Mouse (Mus musculus) C2C12 (cell line): ENCODE data around the gene Slc38a11.

ENCODE experiments used
- CTCF ChIP-seq: IDR thresholded peaks from one replicate; pipeline ENCODE4 v1.5.1; 2011; ENCODE audit not compliant: control insufficient read depth, insufficient read depth, insufficient read length
- FOSL1 ChIP-seq: IDR thresholded peaks from one replicate; pipeline ENCODE4 v1.8.0; 2011; ENCODE audit warnings: mild to moderate bottlenecking, low read length; ENCODE audit not compliant: poor library complexity, insufficient read depth, severe bottlenecking
- MAX ChIP-seq: IDR thresholded peaks from one replicate; pipeline ENCODE4 v1.6.1; 2011; ENCODE audit warnings: mild to moderate bottlenecking, control low read depth
- USF1 ChIP-seq: IDR thresholded peaks from one replicate; pipeline ENCODE4 v1.6.1; 2011; ENCODE audit warnings: low read depth, mild to moderate bottlenecking, control low read depth, moderate library complexity

GRCm38 (mm10) chr2:65336608-65337007 is 27.2 kb downstream of the Slc38a11 start:
- TF ChIP-seq FOSL1 (no peak), MAX (no peak), CTCF (no peak), USF1 (no peak)
